Mouse (Mus musculus) effector memory CD4-positive, alpha-beta T cell, adult 5 months (primary cell): ENCODE measurements around the gene Ulk3. TPM values are rescaled to one million over a fixed set of nuclear protein-coding genes. Genes with fewer than 3 reads are reported as not detected.

ENCODE experiments used
- polyA plus RNA-seq: library from polyadenylated mRNA; unstranded; fragments of 100-300 nt; shearing (Covaris generic); gene quantifications from one replicate; pipeline ENCODE4 v1.2.1, GENCODE M21; 2017

Ulk3 gene
- polyA plus RNA-seq: 52.3 TPM

GRCm38 (mm10) chr9:57589224-57590126 lies at the start of gene Ulk3:
Gene Ulk3, plus strand, starts transcription at chr9:57589452.

GRCm38 (mm10) chr9:57552139-57552887 lies 36.9 kb upstream of the Ulk3 start, which contains the start of gene Mpi:
Gene Mpi, minus strand, starts transcription at chr9:57552763.

GRCm38 (mm10) chr9:57560861-57561710 lies 28.2 kb upstream of the Ulk3 start, which contains the start of gene Scamp2:
Gene Scamp2, plus strand, starts transcription at chr9:57560943.

GRCm38 (mm10) chr9:57606139-57606851 lies 17.0 kb downstream of the Ulk3 start, which contains the start of gene Cplx3:
Gene Cplx3, minus strand, starts transcription at chr9:57606281.

GRCm38 (mm10) chr9:57620674-57621073 lies 31.4 kb downstream of the Ulk3 start, which contains the start of gene Lman1l:
Gene Lman1l, minus strand, starts transcription at chr9:57620774.

Other genes starting within 250 kb of the Ulk3 start
- gene Ppcdc, start 149.3 kb upstream of the Ulk3 start, polyA plus RNA-seq: 87.5 TPM
- not detected for gene Scamp5, start 121.4 kb upstream of the Ulk3 start, polyA plus RNA-seq
- gene Rpp25, start 85.4 kb upstream of the Ulk3 start, polyA plus RNA-seq: not detected
- 242 TPM for gene Cox5a, start 68.2 kb upstream of the Ulk3 start, polyA plus RNA-seq
- gene Fam219b, start 51.9 kb upstream of the Ulk3 start, polyA plus RNA-seq: 9.4 TPM
- 8.4 TPM for gene Mpi, start 36.7 kb upstream of the Ulk3 start, polyA plus RNA-seq
- gene Scamp2, start 28.5 kb upstream of the Ulk3 start, polyA plus RNA-seq: 74.7 TPM
- not detected for gene Cplx3, start 16.8 kb downstream of the Ulk3 start, polyA plus RNA-seq
- gene Lman1l, start 31.3 kb downstream of the Ulk3 start, polyA plus RNA-seq: not detected
- gene Csk, start 64.2 kb downstream of the Ulk3 start, polyA plus RNA-seq: 109 TPM
- not detected for gene Cyp1a2, start 94.3 kb downstream of the Ulk3 start, polyA plus RNA-seq
- 0.14 TPM for gene Cyp1a1, start 98.5 kb downstream of the Ulk3 start, polyA plus RNA-seq
- 30.3 TPM for gene Edc3, start 119.1 kb downstream of the Ulk3 start, polyA plus RNA-seq
- gene Clk3, start 176.4 kb downstream of the Ulk3 start, polyA plus RNA-seq: 231 TPM
- gene Arid3b, start 247.3 kb downstream of the Ulk3 start, polyA plus RNA-seq: 46.9 TPM